Mouse (Mus musculus) heart, adult 18-20 months (tissue): ENCODE measurements at regions not wholly inside any gene's neighbourhood (a gene's known extent, or its start where the extent isn't known, plus 50 kb on each side); places are given as distances from the start of the nearest gene placed in this dataset.

Experiments used
- DNase-seq, 2 experiments: peaks; one replicate each; pipeline ENCODE4 v3.0.0; 2021 to 2022; ENCODE audit warnings: mixed read lengths in 1 of 2

GRCm38 (mm10) chr17:82731561-82731960 is 483.5 kb upstream of the Pkdcc start:
- DNase-seq: no peak

GRCm38 (mm10) chr17:82742445-82742844 is 472.6 kb upstream of the Pkdcc start:
- no peak for DNase-seq

DNA sequence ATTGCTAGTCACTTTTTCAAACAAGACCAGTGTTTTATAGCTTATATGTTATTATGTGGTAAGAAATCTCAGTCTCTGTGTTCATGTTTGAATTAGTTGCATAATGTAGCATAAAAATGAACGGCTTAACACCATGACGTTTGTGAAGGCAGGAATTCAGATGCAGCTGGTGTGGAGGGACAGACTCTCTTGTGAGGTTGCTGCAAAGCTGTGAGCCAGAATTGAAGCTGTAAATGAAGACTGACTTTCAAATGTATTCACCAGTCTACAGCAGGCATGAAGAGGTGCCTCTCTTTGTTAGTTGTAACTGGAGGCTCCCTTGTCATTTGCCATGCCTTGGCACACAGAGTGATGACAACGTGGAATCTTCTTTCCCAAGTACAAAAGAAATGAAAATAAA is 457.7 kb upstream of the Pkdcc start:
- DNase-seq: no peak

- DNase-seq: peak; percentile 43 to 68
These were observed 436.0 kb upstream of the Pkdcc start for GRCm38 (mm10) chr17:82779096-82779495.

DNA sequence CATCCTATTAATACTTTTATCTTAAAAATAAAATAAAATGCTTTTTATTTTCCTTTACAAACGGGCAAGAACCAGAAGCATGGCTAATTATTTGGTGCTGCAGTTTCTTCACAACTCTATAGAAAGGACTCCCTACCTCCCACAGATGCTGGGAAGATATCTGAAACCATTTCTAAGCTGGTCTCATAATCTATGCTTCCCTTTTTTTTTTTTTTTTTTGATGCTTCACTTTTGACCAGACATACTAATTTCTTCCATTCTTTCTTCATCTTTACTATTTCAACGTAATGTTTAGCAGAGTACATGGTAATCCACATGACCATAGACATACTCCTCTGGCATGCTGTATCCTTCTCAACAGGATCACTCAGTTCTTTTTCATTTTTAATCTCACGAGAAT is 393.0 kb upstream of the Pkdcc start:
- DNase-seq: no peak

DNA sequence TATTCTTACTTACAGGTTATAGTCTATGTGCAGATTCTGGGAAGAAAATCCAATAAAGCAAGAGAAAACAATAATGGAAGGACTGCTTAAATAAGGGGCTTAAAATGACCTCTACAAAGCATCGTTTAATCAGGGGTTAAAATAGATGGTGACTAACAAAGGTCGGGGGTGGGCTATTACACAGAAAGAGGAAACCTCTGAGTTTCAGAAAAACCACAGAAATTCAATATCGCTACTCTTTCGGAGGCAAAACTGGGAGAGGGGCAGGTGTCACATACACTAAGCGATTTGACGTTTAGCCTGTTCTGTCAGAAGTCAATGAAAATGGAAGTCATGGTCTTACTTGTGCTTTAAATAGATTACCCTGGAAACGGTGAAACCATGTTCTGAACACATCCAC is 391.0 kb upstream of the Pkdcc start:
- DNase-seq: no peak

DNA sequence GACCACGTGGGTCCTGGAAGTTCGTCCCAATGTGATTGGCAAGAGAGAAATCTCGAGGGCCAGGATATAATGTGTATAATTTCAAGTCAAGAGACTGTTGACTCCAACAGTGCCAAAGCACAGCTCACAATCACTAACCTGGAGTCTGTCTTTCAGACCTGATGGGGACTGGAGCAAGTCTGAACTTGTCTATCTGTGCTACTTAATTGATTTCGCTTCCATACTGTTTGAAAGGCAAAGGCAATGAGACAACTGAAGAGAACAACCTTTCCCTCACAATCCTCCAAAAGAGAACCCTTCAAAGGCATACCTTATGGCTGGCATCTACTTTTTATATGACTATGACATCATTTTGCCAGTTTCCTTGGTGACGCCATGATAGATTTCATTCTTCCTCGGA is 390.5 kb upstream of the Pkdcc start:
- no peak for DNase-seq

- no peak for DNase-seq
These were observed 387.9 kb upstream of the Pkdcc start for GRCm38 (mm10) chr17:82827170-82827569.

- DNase-seq: no peak
These were observed 387.3 kb upstream of the Pkdcc start for GRCm38 (mm10) chr17:82827841-82828240.

- no peak for DNase-seq
These were observed 386.6 kb upstream of the Pkdcc start for GRCm38 (mm10) chr17:82828434-82828997.

GRCm38 (mm10) chr17:82829415-82829814 is 385.7 kb upstream of the Pkdcc start:
- no peak for DNase-seq

DNA sequence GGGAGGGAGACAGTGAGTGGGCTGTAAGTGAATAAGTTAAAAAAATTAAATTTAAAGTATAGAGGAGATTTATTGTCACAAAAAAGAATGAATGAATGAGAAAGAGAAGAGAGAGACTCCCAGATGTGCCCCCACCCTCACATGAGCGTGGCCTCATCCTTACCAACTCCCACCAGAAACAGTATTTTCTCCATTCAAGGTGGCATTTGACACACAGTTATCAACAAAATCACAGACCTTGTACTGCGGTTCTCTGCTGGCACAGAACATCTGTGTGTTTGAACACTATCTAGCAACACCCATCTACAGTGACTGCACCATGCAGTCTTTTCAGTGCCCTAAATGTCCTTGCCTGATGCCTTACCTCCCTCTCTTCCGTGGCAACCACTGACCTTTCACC is 380.9 kb upstream of the Pkdcc start:
- DNase-seq: no peak

GRCm38 (mm10) chr17:82836115-82836514 is 379.0 kb upstream of the Pkdcc start:
- no peak for DNase-seq

- DNase-seq: no peak
These were observed 368.2 kb upstream of the Pkdcc start for GRCm38 (mm10) chr17:82846776-82847494.

DNA sequence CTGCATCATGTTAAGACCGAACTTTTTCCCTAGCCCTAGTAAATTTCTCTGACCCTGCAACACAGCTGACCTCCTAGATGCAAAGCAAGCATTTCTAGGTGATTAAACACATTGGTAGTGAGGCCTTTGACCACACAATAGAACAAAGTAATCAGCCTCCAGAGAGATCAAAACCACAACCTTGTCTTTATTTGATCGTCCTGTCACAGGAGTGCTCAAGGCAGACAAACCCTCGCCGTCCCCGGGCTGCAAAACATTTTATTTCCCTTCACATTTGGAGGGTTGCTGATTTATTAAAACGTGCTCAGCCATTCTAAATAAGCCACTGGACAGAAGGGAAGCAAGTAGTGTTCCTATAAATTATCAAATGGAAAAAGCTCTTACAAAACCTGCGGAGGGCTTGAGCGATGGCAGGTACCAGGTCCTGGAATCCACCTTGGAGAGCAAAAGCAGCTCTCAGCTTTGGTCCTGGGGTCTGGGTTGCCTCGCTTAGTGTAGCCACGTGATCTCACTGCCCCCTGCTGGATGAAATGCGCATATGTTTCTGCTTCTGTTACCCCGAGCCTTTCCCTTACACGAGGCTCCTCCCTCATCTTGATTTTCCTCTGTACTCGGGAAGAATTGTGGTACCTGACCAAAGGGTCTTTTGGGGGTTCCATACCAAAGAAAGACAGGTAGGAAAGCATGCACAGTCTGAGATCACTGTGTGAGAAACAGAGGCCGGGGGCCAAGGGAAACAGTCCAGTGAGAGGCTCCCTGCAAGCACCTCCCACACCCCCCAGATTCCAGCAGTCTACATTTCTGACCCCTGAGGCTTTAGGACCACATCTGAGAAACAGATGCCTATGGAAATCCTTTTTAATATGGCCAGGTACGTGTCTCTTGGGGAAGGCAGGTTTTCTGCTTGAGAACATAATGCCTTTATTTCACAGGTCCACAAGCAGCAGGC is 357.6 kb upstream of the Pkdcc start:
- DNase-seq: peak; percentile 47 to 80

DNA sequence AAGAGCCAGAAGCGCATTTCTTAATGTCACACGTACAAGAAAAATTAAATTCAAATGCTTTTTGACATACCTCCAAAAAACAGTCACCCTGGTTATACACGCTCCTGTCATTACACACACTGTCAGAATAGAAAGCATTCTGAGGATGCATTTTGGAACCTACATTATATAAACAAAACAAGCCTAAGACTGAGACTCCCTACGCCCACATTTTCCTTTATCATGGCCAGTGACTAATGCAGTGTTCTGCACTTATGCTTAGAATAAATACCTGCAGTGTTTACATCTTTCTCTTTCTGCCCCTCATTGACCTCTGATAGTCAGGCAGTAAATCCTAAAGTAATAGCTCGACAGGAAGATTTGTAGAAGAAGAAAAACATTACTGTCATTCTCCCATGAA is 354.7 kb upstream of the Pkdcc start:
- no peak for DNase-seq

DNA sequence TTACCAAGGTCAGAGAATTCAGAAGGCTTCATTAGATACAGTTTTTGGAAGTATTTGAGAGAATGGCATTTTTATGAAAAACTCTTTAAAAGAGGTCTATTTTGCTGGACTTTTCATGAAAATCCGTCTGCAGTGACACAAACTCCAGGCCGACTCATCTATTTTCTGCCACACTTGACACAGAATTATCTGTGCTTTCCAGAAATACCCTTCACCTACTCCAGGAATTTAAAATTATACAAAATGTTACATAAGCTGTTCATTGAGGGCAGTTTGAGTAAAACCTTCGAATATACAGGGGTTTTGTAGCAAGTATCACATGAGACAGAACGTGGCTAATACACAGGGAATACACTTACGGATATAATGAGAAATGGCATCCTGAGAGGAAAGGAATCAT is 354.1 kb upstream of the Pkdcc start:
- DNase-seq: no peak

- DNase-seq: no peak
These were observed 338.0 kb upstream of the Pkdcc start for GRCm38 (mm10) chr17:82877131-82877530.

DNA sequence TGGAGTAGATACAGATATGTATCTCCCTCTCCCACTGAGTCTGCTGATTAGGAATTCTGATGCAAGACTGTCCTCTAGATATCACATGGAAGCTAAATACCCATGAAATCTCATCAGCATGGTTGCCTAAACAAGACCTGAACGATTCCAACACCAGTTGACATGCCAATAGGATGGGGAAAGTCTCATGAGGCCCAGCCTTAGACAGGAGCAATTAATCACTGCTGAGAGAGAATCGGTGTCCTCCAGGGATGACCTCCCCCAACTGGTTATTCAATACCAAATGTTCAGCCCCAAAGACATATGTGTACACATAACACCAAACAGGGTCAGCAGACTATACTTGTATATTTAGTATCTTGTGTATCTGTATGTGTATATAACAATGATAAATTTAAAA is 314.5 kb upstream of the Pkdcc start:
- peak in 1 of 2 experiments; percentile 2 for DNase-seq

GRCm38 (mm10) chr17:82901098-82901891 is 313.8 kb upstream of the Pkdcc start:
- peak; percentile 18 to 52 for DNase-seq

- no peak for DNase-seq
These were observed 310.1 kb upstream of the Pkdcc start for GRCm38 (mm10) chr17:82904961-82905360.

DNA sequence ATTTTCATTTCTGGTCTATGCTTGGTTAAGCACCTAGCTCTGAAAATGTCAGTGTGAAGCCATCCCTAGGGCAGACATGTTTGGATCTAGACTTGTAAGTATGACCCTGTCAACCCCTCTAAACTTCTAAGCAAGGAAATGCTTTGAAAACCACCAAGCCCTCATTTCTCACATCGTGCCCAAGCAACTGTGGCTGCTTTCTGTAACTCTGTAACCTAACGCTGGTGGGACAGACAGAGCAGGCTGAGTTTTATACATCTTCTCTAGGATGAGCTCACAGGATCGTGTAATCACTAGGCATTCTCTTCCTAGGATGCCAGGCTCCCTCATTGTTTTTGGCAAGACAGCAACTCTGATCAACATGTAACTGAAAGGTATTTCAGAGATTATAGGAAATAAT is 309.6 kb upstream of the Pkdcc start:
- no peak for DNase-seq
